7 mouse cellular contexts compared by ENCODE assay signal in the genomic region with DNA sequence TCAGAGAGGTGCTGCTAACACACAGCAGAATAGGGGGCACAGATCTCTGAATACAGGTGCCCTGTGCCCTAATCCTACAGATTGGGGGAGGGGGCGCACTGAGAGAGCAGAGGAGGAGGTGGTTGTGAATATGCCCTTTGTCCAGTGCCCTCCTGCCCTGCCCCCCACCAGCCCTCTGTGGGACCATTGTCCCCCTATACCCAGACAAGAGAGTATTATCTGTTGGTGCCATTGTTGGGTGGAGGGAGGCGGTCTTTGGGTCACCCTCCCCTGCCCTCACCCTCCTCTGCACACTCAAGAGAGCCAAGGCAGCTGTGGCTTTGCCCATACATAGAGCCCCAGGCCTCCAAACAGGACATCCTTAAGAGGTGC. TPM values are rescaled to one million over a fixed set of nuclear protein-coding genes. Genes with fewer than 3 reads are reported as not detected.
DNase-seq lines count a peak whose midpoint lies in the region; ATAC-seq and TF ChIP-seq lines count a peak whose summit lies in the region.

No protein-coding gene starts in this region.

- H3K9ac ChIP-seq in lung, embryonic 14.5 days: peak overlapping the region; percentile 55
- H3K9ac ChIP-seq in embryonic facial prominence, embryonic 13.5 days: peak overlapping the region; percentile 74
- peak overlapping the region; percentile 66 for H3K9ac ChIP-seq in hindbrain, embryonic 12.5 days
- H3K9ac ChIP-seq in liver, embryonic 14.5 days (replicated peaks): peak overlapping the region; percentile 63
- peak overlapping the region; percentile 83 for H3K9ac ChIP-seq in stomach, embryonic 16.5 days (ENCODE audit: low read length)

- H3K36me3 ChIP-seq in lung, embryonic 14.5 days (ENCODE audit: insufficient read depth): peaks cover 26% of the 10 kb centered on the region
- peaks cover 32% of the 10 kb centered on the region for H3K36me3 ChIP-seq in embryonic facial prominence, embryonic 13.5 days
- H3K36me3 ChIP-seq in hindbrain, embryonic 12.5 days: peaks cover 20% of the 10 kb centered on the region
- H3K36me3 ChIP-seq in liver, embryonic 14.5 days (replicated peaks; ENCODE audit: control insufficient read depth, insufficient read depth, low read depth): no peaks in the 10 kb centered on the region; the same call in 1 of the 2 replicates
- H3K36me3 ChIP-seq in stomach, embryonic 16.5 days (ENCODE audit: control insufficient read depth, insufficient read depth, low read length): peaks cover 10% of the 10 kb centered on the region; the same call in 1 of the 2 replicates

- no peak overlapping the region for H3K27ac ChIP-seq in lung, embryonic 14.5 days (ENCODE audit: low read depth)
- H3K27ac ChIP-seq in embryonic facial prominence, embryonic 13.5 days: peak overlapping the region; percentile 74
- H3K27ac ChIP-seq in hindbrain, embryonic 12.5 days: no peak overlapping the region
- no peak overlapping the region for H3K27ac ChIP-seq in liver, embryonic 14.5 days
- peak overlapping the region; percentile 68 for H3K27ac ChIP-seq in stomach, embryonic 16.5 days (ENCODE audit: low read length)

- peak overlapping the region; percentile 65 for H3K4me3 ChIP-seq in lung, embryonic 14.5 days (ENCODE audit: low read depth, low read length)
- H3K4me3 ChIP-seq in embryonic facial prominence, embryonic 13.5 days: peak overlapping the region; percentile 64
- peak overlapping the region; percentile 63 for H3K4me3 ChIP-seq in hindbrain, embryonic 12.5 days
- peak overlapping the region; percentile 69 to 71 for H3K4me3 ChIP-seq in liver, embryonic 14.5 days (ENCODE audit: insufficient read depth in 1 of 2, low read depth in 2 of 2, low read length in 2 of 2)
- peak overlapping the region; percentile 67 for H3K4me3 ChIP-seq in stomach, embryonic 16.5 days (replicated peaks; ENCODE audit: low read length)

- peaks cover 3% of the 10 kb centered on the region; the same call in 1 of the 2 replicates for H3K27me3 ChIP-seq in lung, embryonic 14.5 days (ENCODE audit: insufficient read depth, low read length)
- peaks cover 14% of the 10 kb centered on the region for H3K27me3 ChIP-seq in embryonic facial prominence, embryonic 13.5 days
- H3K27me3 ChIP-seq in hindbrain, embryonic 12.5 days: peaks cover 12% of the 10 kb centered on the region
- H3K27me3 ChIP-seq in liver, embryonic 14.5 days (ENCODE audit: control insufficient read depth, insufficient read depth, low read length): no peaks in the 10 kb centered on the region
- H3K27me3 ChIP-seq in stomach, embryonic 16.5 days (ENCODE audit: control insufficient read depth, insufficient read depth, low read length): no peaks in the 10 kb centered on the region

- no peaks in the 10 kb centered on the region for H3K9me3 ChIP-seq in lung, embryonic 14.5 days (ENCODE audit: low read depth, low read length)
- no peaks in the 10 kb centered on the region for H3K9me3 ChIP-seq in embryonic facial prominence, embryonic 13.5 days
- no peaks in the 10 kb centered on the region for H3K9me3 ChIP-seq in hindbrain, embryonic 12.5 days (replicated peaks)
- no peaks in the 10 kb centered on the region for H3K9me3 ChIP-seq in liver, embryonic 14.5 days (ENCODE audit: control insufficient read depth, low read length)
- no peaks in the 10 kb centered on the region for H3K9me3 ChIP-seq in stomach, embryonic 16.5 days (replicated peaks; ENCODE audit: control insufficient read depth, low read length)

- no peak for TF ChIP-seq CTCF in lung, embryonic 14.5 days (IDR thresholded peaks at IDR 0.05; ENCODE audit: low read depth)
- TF ChIP-seq CTCF in liver, embryonic 14.5 days (IDR thresholded peaks at IDR 0.05; ENCODE audit: low read depth): no peak

- ATAC-seq in lung, embryonic 14.5 days (ENCODE audit: insufficient read depth): peak; percentile 7; the same call in 1 of the 2 replicates
- no peak for ATAC-seq in embryonic facial prominence, embryonic 13.5 days (ENCODE audit: insufficient number of reproducible peaks, insufficient read depth, low FRiP score, low TSS enrichment, low read depth)
- ATAC-seq in hindbrain, embryonic 12.5 days (ENCODE audit: low FRiP score): peak; percentile 27; the same call in 1 of the 2 replicates
- peak; percentile 36; the same call in 1 of the 2 replicates for ATAC-seq in liver, embryonic 14.5 days (ENCODE audit: insufficient read depth)
- ATAC-seq in stomach, embryonic 16.5 days (ENCODE audit: insufficient read depth, low FRiP score): peak; percentile 37

- no peak for DNase-seq in lung, embryonic 14.5 days
- no peak for DNase-seq in lung, postnatal 25 days (ENCODE audit: low spot score)
- no peak for DNase-seq in liver, embryonic 14.5 days (ENCODE audit: low read depth in 3 of 3, low spot score in 3 of 3)
- no peak for DNase-seq in spleen, postnatal 10 days (ENCODE audit: low spot score in 2 of 2)

- peak overlapping the region; percentile 71 for H3K4me2 ChIP-seq in lung, embryonic 14.5 days
- H3K4me2 ChIP-seq in embryonic facial prominence, embryonic 13.5 days: peak overlapping the region; percentile 76
- peak overlapping the region; percentile 86 for H3K4me2 ChIP-seq in hindbrain, embryonic 12.5 days (replicated peaks)
- H3K4me2 ChIP-seq in liver, embryonic 14.5 days (ENCODE audit: low read depth): peak overlapping the region; percentile 78
- peak overlapping the region; percentile 59 for H3K4me2 ChIP-seq in stomach, embryonic 16.5 days (ENCODE audit: low read depth, low read length)

- WGBS in lung, embryonic 14.5 days: 40% methylated on average over 2 of the region's 2 CpGs
- 44% methylated on average over 2 of the region's 2 CpGs for WGBS in embryonic facial prominence, embryonic 13.5 days
- 33% methylated on average over 2 of the region's 2 CpGs for WGBS in hindbrain, embryonic 12.5 days
- 16% methylated on average over 2 of the region's 2 CpGs for WGBS in liver, embryonic 14.5 days (ENCODE audit: insufficient replicate concordance)
- 36% methylated on average over 2 of the region's 2 CpGs for WGBS in stomach, embryonic 16.5 days

- peaks cover 4% of the 10 kb centered on the region; the same call in 1 of the 2 replicates for H3K4me1 ChIP-seq in lung, embryonic 14.5 days (ENCODE audit: insufficient read depth)
- peaks cover 30% of the 10 kb centered on the region for H3K4me1 ChIP-seq in embryonic facial prominence, embryonic 13.5 days
- H3K4me1 ChIP-seq in hindbrain, embryonic 12.5 days: peaks cover 31% of the 10 kb centered on the region
- H3K4me1 ChIP-seq in liver, embryonic 14.5 days (replicated peaks; ENCODE audit: control insufficient read depth in 2 of 2, insufficient read depth in 2 of 2, low read length in 1 of 2): peaks cover 6 to 13% of the 10 kb centered on the region in 2 experiments; a peak in 3 of 4 replicates
- H3K4me1 ChIP-seq in stomach, embryonic 16.5 days (ENCODE audit: control insufficient read depth, insufficient read depth, low read length): peaks cover 12% of the 10 kb centered on the region

- no peak for TF ChIP-seq EP300 in liver, embryonic 14.5 days (IDR thresholded peaks at IDR 0.05; ENCODE audit: low read depth)

RNA-seq across cellular contexts. Expression of a gene that starts 0.8 kb away (rescaled TPM):
- 24.4 and 25.4 TPM in 2 replicates for polyA plus RNA-seq in lung, embryonic 14.5 days (2014; fragmentation: Nextera tagmentation; extraction: Ambion mirVana)
- 28.0 and 31.4 TPM in 2 replicates for polyA plus RNA-seq in embryonic facial prominence, embryonic 13.5 days (2015; fragmentation: Nextera tagmentation; extraction: Ambion mirVana)
- polyA plus RNA-seq in hindbrain, embryonic 12.5 days (2016; fragmentation: Nextera tagmentation; extraction: Ambion mirVana): 29.1 and 29.2 TPM in 2 replicates
- 5.2 and 6.3 TPM in 2 replicates for polyA plus RNA-seq in liver, embryonic 14.5 days (2012; rRNA removed)
- polyA plus RNA-seq in liver, embryonic 14.5 days (2014; fragmentation: Nextera tagmentation; extraction: Ambion mirVana): 10.0 and 12.0 TPM in 2 replicates
- 38.9 and 40.6 TPM in 2 replicates for polyA plus RNA-seq in stomach, embryonic 16.5 days (2015; fragmentation: Nextera tagmentation; extraction: Ambion mirVana)

RNA-seq across cellular contexts. Expression of a gene that starts 30.1 kb away (rescaled TPM):
- polyA plus RNA-seq in lung, embryonic 14.5 days (2014; fragmentation: Nextera tagmentation; extraction: Ambion mirVana): 0.74 and 0.87 TPM in 2 replicates
- polyA plus RNA-seq in embryonic facial prominence, embryonic 13.5 days (2015; fragmentation: Nextera tagmentation; extraction: Ambion mirVana): 0.66 and 0.80 TPM in 2 replicates
- polyA plus RNA-seq in hindbrain, embryonic 12.5 days (2016; fragmentation: Nextera tagmentation; extraction: Ambion mirVana): 2.7 and 3.2 TPM in 2 replicates
- 0.01 and 0.03 TPM in 2 replicates for polyA plus RNA-seq in liver, embryonic 14.5 days (2012; rRNA removed)
- polyA plus RNA-seq in liver, embryonic 14.5 days (2014; fragmentation: Nextera tagmentation; extraction: Ambion mirVana): 0.13 and 0.19 TPM in 2 replicates
- 0.40 and 0.60 TPM in 2 replicates for polyA plus RNA-seq in stomach, embryonic 16.5 days (2015; fragmentation: Nextera tagmentation; extraction: Ambion mirVana)

RNA-seq across cellular contexts. Expression of a gene that starts 43.6 kb away (rescaled TPM):
- polyA plus RNA-seq in lung, embryonic 14.5 days (2014; fragmentation: Nextera tagmentation; extraction: Ambion mirVana): 60.3 and 65.4 TPM in 2 replicates
- polyA plus RNA-seq in embryonic facial prominence, embryonic 13.5 days (2015; fragmentation: Nextera tagmentation; extraction: Ambion mirVana): 78.9 and 79.0 TPM in 2 replicates
- 101 and 109 TPM in 2 replicates for polyA plus RNA-seq in hindbrain, embryonic 12.5 days (2016; fragmentation: Nextera tagmentation; extraction: Ambion mirVana)
- 15.0 and 15.5 TPM in 2 replicates for polyA plus RNA-seq in liver, embryonic 14.5 days (2012; rRNA removed)
- polyA plus RNA-seq in liver, embryonic 14.5 days (2014; fragmentation: Nextera tagmentation; extraction: Ambion mirVana): 16.8 and 17.0 TPM in 2 replicates
- polyA plus RNA-seq in stomach, embryonic 16.5 days (2015; fragmentation: Nextera tagmentation; extraction: Ambion mirVana): 60.7 and 67.1 TPM in 2 replicates

RNA-seq across cellular contexts. Expression of a gene that starts 44.5 kb away (rescaled TPM):
- polyA plus RNA-seq in lung, embryonic 14.5 days (2014; fragmentation: Nextera tagmentation; extraction: Ambion mirVana): 71.6 and 79.4 TPM in 2 replicates
- polyA plus RNA-seq in embryonic facial prominence, embryonic 13.5 days (2015; fragmentation: Nextera tagmentation; extraction: Ambion mirVana): 277 and 293 TPM in 2 replicates
- 307 and 311 TPM in 2 replicates for polyA plus RNA-seq in hindbrain, embryonic 12.5 days (2016; fragmentation: Nextera tagmentation; extraction: Ambion mirVana)
- polyA plus RNA-seq in liver, embryonic 14.5 days (2012; rRNA removed): 40.6 and 61.7 TPM in 2 replicates
- 13.4 and 15.1 TPM in 2 replicates for polyA plus RNA-seq in liver, embryonic 14.5 days (2014; fragmentation: Nextera tagmentation; extraction: Ambion mirVana)
- polyA plus RNA-seq in stomach, embryonic 16.5 days (2015; fragmentation: Nextera tagmentation; extraction: Ambion mirVana): 209 and 214 TPM in 2 replicates

RNA-seq across cellular contexts. Expression of a gene that starts 47.7 kb away (rescaled TPM):
- polyA plus RNA-seq in lung, embryonic 14.5 days (2014; fragmentation: Nextera tagmentation; extraction: Ambion mirVana): 140 and 146 TPM in 2 replicates
- 138 and 141 TPM in 2 replicates for polyA plus RNA-seq in embryonic facial prominence, embryonic 13.5 days (2015; fragmentation: Nextera tagmentation; extraction: Ambion mirVana)
- polyA plus RNA-seq in hindbrain, embryonic 12.5 days (2016; fragmentation: Nextera tagmentation; extraction: Ambion mirVana): 348 and 359 TPM in 2 replicates
- 35.5 and 45.9 TPM in 2 replicates for polyA plus RNA-seq in liver, embryonic 14.5 days (2012; rRNA removed)
- polyA plus RNA-seq in liver, embryonic 14.5 days (2014; fragmentation: Nextera tagmentation; extraction: Ambion mirVana): 68.2 and 76.7 TPM in 2 replicates
- polyA plus RNA-seq in stomach, embryonic 16.5 days (2015; fragmentation: Nextera tagmentation; extraction: Ambion mirVana): 178 and 192 TPM in 2 replicates

Comparison
In these comparisons a context has a peak if more than half of its experiments do, and no peak if none do; other contexts are left out.
1. H3K27ac ChIP-seq: peak in embryonic facial prominence, embryonic 13.5 days (single experiment) and stomach, embryonic 16.5 days (single experiment); none in lung, embryonic 14.5 days (single experiment), hindbrain, embryonic 12.5 days (single experiment) and liver, embryonic 14.5 days (single experiment).
2. Peak in every context shown above with its lines, with median percentiles within 50 percentile points of each other: H3K4me2 ChIP-seq, H3K4me3 ChIP-seq and H3K9ac ChIP-seq.